In the genomic region with DNA sequence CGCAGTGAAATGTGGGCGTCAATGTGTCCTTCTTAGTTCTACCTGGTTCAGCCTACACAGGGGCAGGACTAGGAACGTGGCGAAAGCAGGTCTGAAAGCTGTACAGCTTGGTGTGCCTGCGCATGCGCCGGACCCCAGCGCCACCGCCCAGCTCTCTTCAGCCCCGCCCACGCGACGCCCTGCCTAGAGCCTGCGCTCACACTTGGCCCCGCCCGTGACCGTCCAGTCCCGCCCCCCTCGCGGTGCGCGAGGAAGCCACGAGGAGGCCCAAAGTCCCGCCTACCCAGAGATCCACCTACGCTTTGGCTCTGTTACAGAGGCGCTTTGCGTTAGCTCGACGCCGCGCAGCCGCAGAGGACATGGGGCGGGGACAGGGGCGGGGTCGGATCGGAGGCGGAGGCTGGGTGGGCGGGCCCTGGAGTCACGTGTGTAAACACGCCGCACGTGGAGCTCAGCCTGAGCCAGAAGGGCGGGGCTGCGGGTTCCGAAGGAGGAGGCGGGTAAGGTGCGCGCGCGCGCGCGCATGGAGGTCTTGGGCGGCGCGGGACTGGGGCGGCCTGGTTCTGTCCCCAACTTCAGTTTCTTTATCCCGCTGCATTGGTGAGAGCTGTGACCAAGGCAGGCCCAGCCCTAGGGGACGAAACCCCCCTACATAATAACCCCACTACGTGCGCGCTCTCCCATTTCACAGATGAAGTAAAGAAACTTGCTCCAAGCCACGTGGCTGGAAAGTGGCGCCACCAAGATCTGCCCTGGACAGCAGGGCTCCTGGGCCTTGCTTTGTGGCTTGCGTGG, we compare ENCODE assay signal across 7 mouse cellular contexts. TPM values are rescaled to one million over a fixed set of nuclear protein-coding genes. Genes with fewer than 3 reads are reported as not detected.
DNase-seq lines count a peak whose midpoint lies in the region; ATAC-seq and TF ChIP-seq lines count a peak whose summit lies in the region.

No protein-coding gene starts in this region.

- peak; percentile 99 for DNase-seq in adrenal gland, postnatal 10 days
- DNase-seq in embryonic facial prominence, embryonic 10.5 days (ENCODE audit: low spot score) = peak; percentile 100
- peak; percentile 86 for DNase-seq in gonadal fat pad, adult 2 months (ENCODE audit: low read depth)
- DNase-seq in left cerebral cortex, postnatal 4 days = peak; percentile 100

- no peaks in the 10 kb centered on the region for H3K36me3 ChIP-seq in embryonic facial prominence, embryonic 10.5 days (replicated peaks)
- no peaks in the 10 kb centered on the region for H3K36me3 ChIP-seq in intestine, postnatal 0 days (ENCODE audit: control insufficient read depth, insufficient read depth)
- no peaks in the 10 kb centered on the region for H3K36me3 ChIP-seq in midbrain, embryonic 12.5 days
- no peaks in the 10 kb centered on the region for H3K36me3 ChIP-seq in small intestine, adult 2 months (ENCODE audit: control insufficient read depth, insufficient read depth, low read length)

- peak overlapping the region; percentile 59 for H3K27ac ChIP-seq in embryonic facial prominence, embryonic 10.5 days (replicated peaks)
- H3K27ac ChIP-seq in intestine, postnatal 0 days (ENCODE audit: low read depth, low read length) = peak overlapping the region; percentile 46; the same call in 1 of the 2 replicates
- H3K27ac ChIP-seq in midbrain, embryonic 12.5 days (replicated peaks) = no peak overlapping the region
- peak overlapping the region; percentile 42 for H3K27ac ChIP-seq in small intestine, adult 2 months (ENCODE audit: insufficient read depth, low read depth, low read length)

- intact Hi-C loops in left cerebral cortex, postnatal 4 days (cut with DNase I) = no loop called here

- ATAC-seq in intestine, postnatal 0 days = peak; percentile 99
- peak; percentile 98 for ATAC-seq in midbrain, embryonic 12.5 days (ENCODE audit: low FRiP score, low read depth)

- no peaks in the 10 kb centered on the region for H3K9me3 ChIP-seq in embryonic facial prominence, embryonic 10.5 days
- H3K9me3 ChIP-seq in intestine, postnatal 0 days (ENCODE audit: control insufficient read depth) = no peaks in the 10 kb centered on the region
- no peaks in the 10 kb centered on the region for H3K9me3 ChIP-seq in midbrain, embryonic 12.5 days

- TF ChIP-seq CTCF in intestine, postnatal 0 days (IDR thresholded peaks at IDR 0.05; ENCODE audit: low read depth) = no peak
- no peak for TF ChIP-seq CTCF in small intestine, adult 2 months (IDR thresholded peaks at IDR 0.05; ENCODE audit: extremely low read depth, insufficient read length, insufficient replicate concordance, low read depth, low read length)

- under 1% methylated on average over 65 of the region's 65 CpGs for WGBS in embryonic facial prominence, embryonic 10.5 days
- under 1% methylated on average over 65 of the region's 65 CpGs for WGBS in intestine, postnatal 0 days
- under 1% methylated on average over 57 of the region's 65 CpGs for WGBS in midbrain, embryonic 12.5 days
- under 1% methylated on average over 65 of the region's 65 CpGs for WGBS in small intestine, adult 2 months

- no peak overlapping the region; the same call in 1 of the 2 replicates for H3K9ac ChIP-seq in intestine, postnatal 0 days (ENCODE audit: low read depth, low read length)
- 0 out of 2 replicates have a peak overlapping the region, but pooled peaks have one; percentile 32 for H3K9ac ChIP-seq in midbrain, embryonic 12.5 days (replicated peaks)

- peak overlapping the region; percentile 88 for H3K4me2 ChIP-seq in intestine, postnatal 0 days (replicated peaks; ENCODE audit: low read depth)
- peak overlapping the region; percentile 62 for H3K4me2 ChIP-seq in midbrain, embryonic 12.5 days (replicated peaks)

- no peak; the same call in 1 of the 2 replicates for TF ChIP-seq POLR2A in small intestine, adult 2 months (IDR thresholded peaks at IDR 0.05; ENCODE audit: low read depth, low read length)

- peaks cover 20% of the 10 kb centered on the region for H3K27me3 ChIP-seq in embryonic facial prominence, embryonic 10.5 days (replicated peaks; ENCODE audit: low read depth, poor library complexity, severe bottlenecking)
- H3K27me3 ChIP-seq in intestine, postnatal 0 days (replicated peaks; ENCODE audit: control insufficient read depth, insufficient read depth, low read length) = no peaks in the 10 kb centered on the region
- peaks cover 36% of the 10 kb centered on the region for H3K27me3 ChIP-seq in midbrain, embryonic 12.5 days
- H3K27me3 ChIP-seq in small intestine, adult 2 months (ENCODE audit: control insufficient read depth, insufficient read depth, low read length) = no peaks in the 10 kb centered on the region

- peak overlapping the region; percentile 60 for H3K4me3 ChIP-seq in embryonic facial prominence, embryonic 10.5 days
- peak overlapping the region; percentile 54 for H3K4me3 ChIP-seq in intestine, postnatal 0 days (ENCODE audit: low read depth, low read length)
- H3K4me3 ChIP-seq in midbrain, embryonic 12.5 days = peak overlapping the region; percentile 38
- peak overlapping the region; percentile 71 for H3K4me3 ChIP-seq in small intestine, adult 2 months (ENCODE audit: low read depth, low read length)

- H3K4me1 ChIP-seq in embryonic facial prominence, embryonic 10.5 days = peaks cover 27% of the 10 kb centered on the region
- H3K4me1 ChIP-seq in intestine, postnatal 0 days (replicated peaks; ENCODE audit: control insufficient read depth, insufficient read depth, low read length) = peaks cover 11% of the 10 kb centered on the region; the same call in 1 of the 2 replicates
- peaks cover 18% of the 10 kb centered on the region for H3K4me1 ChIP-seq in midbrain, embryonic 12.5 days
- peaks cover 18% of the 10 kb centered on the region for H3K4me1 ChIP-seq in small intestine, adult 2 months (ENCODE audit: control insufficient read depth, insufficient read depth, insufficient read length, low read length)

RNA-seq across cellular contexts. Expression of gene Ccne1, which starts 22.4 kb away (rescaled TPM):
- total RNA-seq in adrenal gland, postnatal 10 days (2021) = 10 to 100 TPM; 10.0 to 10.8 TPM
- polyA plus RNA-seq in embryonic facial prominence, embryonic 10.5 days (2016; fragmentation: Nextera tagmentation; extraction: Ambion mirVana) = 130 and 134 TPM in 2 replicates
- 3.6 and 5.1 TPM in 2 replicates for polyA plus RNA-seq in gonadal fat pad, adult 2 months (2012; rRNA removed)
- 12.0 and 12.6 TPM in 2 replicates for polyA plus RNA-seq in intestine, postnatal 0 days (2015; fragmentation: Nextera tagmentation; extraction: Ambion mirVana)
- 1 to 10 TPM; 8.7 to 8.8 TPM for total RNA-seq in left cerebral cortex, postnatal 4 days (2021)
- polyA plus RNA-seq in midbrain, embryonic 12.5 days (2016; fragmentation: Nextera tagmentation; extraction: Ambion mirVana) = 36.7 and 37.5 TPM in 2 replicates
- polyA plus RNA-seq in small intestine, adult 2 months (2012; rRNA removed) = 3.1 and 5.0 TPM in 2 replicates
